Mouse (Mus musculus): ENCODE results near the gene Steap3. TPM values are rescaled to one million over a fixed set of nuclear protein-coding genes. Genes with fewer than 3 reads are reported as not detected.

Steap3 gene
- polyA plus RNA-seq, 1 experiment from 2014 or later = 4.0 TPM

GRCm38 (mm10) chr1:120195947-120196346 is 76.6 kb downstream of the Steap3 start:
- 53% methylated on average over 5 of the region's 5 CpGs for WGBS
- H3K27ac ChIP-seq (replicated peaks) = no peak overlapping the region
- H3K4me3 ChIP-seq = no peak overlapping the region
- peaks cover 3% of the 10 kb centered on the region; the same call in 1 of the 2 replicates for H3K4me1 ChIP-seq
- ATAC-seq (ENCODE audit: low FRiP score, low read depth) = no peak
- no peak overlapping the region for H3K9ac ChIP-seq (replicated peaks)
- no peak overlapping the region for H3K4me2 ChIP-seq (replicated peaks)
- no peaks in the 10 kb centered on the region for H3K36me3 ChIP-seq
- H3K9me3 ChIP-seq = 0 out of 2 replicates have a peak, but pooled peaks cover 6% of the 10 kb centered on the region
- peaks cover 12% of the 10 kb centered on the region for H3K27me3 ChIP-seq

- ATAC-seq (ENCODE audit: low FRiP score, low read depth) = no peak
- no peak overlapping the region for H3K27ac ChIP-seq (replicated peaks)
- no peaks in the 10 kb centered on the region for H3K36me3 ChIP-seq
- no peak overlapping the region for H3K4me3 ChIP-seq
- peaks cover 3% of the 10 kb centered on the region; the same call in 1 of the 2 replicates for H3K4me1 ChIP-seq
- WGBS = 91% methylated on average over 10 of the region's 10 CpGs
- no peak overlapping the region for H3K4me2 ChIP-seq (replicated peaks)
- 0 out of 2 replicates have a peak, but pooled peaks cover 6% of the 10 kb centered on the region for H3K9me3 ChIP-seq
- H3K9ac ChIP-seq (replicated peaks) = no peak overlapping the region
- H3K27me3 ChIP-seq = peaks cover 15% of the 10 kb centered on the region
Observed at GRCm38 (mm10) chr1:120193586-120193985, 78.9 kb downstream of the Steap3 start.

DNA sequence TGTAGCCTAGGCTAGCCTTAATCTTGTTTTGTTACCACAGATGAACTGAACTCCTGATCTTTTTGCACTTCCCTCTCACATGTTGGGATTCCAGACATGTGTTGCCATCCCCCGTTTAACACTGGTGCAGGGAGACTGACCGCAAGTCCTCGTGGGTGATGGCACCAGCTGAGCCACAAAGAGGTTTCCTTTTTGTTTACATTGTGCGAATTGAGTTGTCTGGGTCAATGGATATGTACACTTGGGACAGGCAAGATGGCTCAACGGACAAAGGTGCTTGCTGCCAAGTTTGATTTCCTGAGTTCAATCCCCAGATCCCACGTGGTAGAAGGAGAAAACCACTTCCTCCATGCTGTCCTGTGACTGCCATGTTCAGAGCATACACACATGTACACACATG is 80.2 kb downstream of the Steap3 start:
- H3K4me2 ChIP-seq (replicated peaks) = no peak overlapping the region
- peaks cover 3% of the 10 kb centered on the region; the same call in 1 of the 2 replicates for H3K4me1 ChIP-seq
- ATAC-seq (ENCODE audit: low FRiP score, low read depth) = no peak
- no peak overlapping the region for H3K4me3 ChIP-seq
- peaks cover 16% of the 10 kb centered on the region for H3K27me3 ChIP-seq
- no peaks in the 10 kb centered on the region for H3K36me3 ChIP-seq
- WGBS = 78% methylated on average over 6 of the region's 6 CpGs
- no peak overlapping the region for H3K9ac ChIP-seq (replicated peaks)
- H3K9me3 ChIP-seq = 0 out of 2 replicates have a peak, but pooled peaks cover 6% of the 10 kb centered on the region
- no peak overlapping the region for H3K27ac ChIP-seq (replicated peaks)

DNA sequence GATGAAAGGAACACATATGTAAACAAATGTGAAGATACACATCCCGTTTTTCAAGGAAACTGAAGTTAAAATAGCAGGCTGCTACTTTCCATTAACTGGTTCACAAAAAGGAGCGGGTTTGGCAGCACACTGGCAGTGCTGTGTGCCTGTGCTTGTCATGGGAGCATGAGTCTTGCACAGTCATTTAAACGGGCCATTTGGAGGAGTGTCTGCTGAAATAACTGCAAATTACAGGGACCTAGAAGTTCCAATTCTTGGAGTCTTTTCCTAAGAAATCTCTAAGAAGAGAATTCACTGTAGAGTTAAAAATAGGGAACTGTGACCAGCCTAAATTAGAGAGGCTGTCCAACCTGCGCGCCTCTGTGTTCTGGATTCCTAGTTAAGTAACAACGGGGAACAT is 81.6 kb downstream of the Steap3 start:
- H3K4me2 ChIP-seq (replicated peaks) = no peak overlapping the region
- ATAC-seq (ENCODE audit: low FRiP score, low read depth) = no peak
- H3K9me3 ChIP-seq = 0 out of 2 replicates have a peak, but pooled peaks cover 6% of the 10 kb centered on the region
- H3K36me3 ChIP-seq = no peaks in the 10 kb centered on the region
- H3K9ac ChIP-seq (replicated peaks) = no peak overlapping the region
- peaks cover 12% of the 10 kb centered on the region for H3K4me1 ChIP-seq
- no peak overlapping the region for H3K4me3 ChIP-seq
- 91% methylated on average over 6 of the region's 6 CpGs for WGBS
- H3K27ac ChIP-seq (replicated peaks) = no peak overlapping the region
- peaks cover 11% of the 10 kb centered on the region for H3K27me3 ChIP-seq

DNA sequence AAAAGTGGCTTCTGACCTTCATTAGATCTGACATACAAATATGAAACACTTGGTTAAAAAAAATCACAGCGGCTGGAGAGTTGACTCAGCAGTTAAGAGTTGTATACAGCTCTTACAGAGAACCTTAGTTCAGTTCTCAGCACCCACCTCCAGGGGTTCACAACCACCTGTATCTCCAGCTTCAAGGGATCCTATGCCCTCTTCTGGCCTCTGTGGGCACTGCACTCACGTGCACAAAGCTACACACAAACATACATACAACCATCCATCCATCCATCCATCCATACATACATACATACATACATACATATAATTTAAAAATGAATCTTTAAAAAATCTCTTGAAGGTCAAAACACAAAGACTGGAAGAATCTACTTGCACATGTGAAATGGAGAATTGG is 82.2 kb downstream of the Steap3 start:
- H3K4me3 ChIP-seq = no peak overlapping the region
- H3K27me3 ChIP-seq = peaks cover 11% of the 10 kb centered on the region
- no peak for ATAC-seq (ENCODE audit: low FRiP score, low read depth)
- H3K4me2 ChIP-seq (replicated peaks) = no peak overlapping the region
- H3K9me3 ChIP-seq = 0 out of 2 replicates have a peak, but pooled peaks cover 6% of the 10 kb centered on the region
- no peak overlapping the region for H3K9ac ChIP-seq (replicated peaks)
- WGBS = 94% methylated on average over 2 of the region's 2 CpGs
- no peaks in the 10 kb centered on the region for H3K36me3 ChIP-seq
- no peak overlapping the region for H3K27ac ChIP-seq (replicated peaks)
- H3K4me1 ChIP-seq = peaks cover 11% of the 10 kb centered on the region

DNA sequence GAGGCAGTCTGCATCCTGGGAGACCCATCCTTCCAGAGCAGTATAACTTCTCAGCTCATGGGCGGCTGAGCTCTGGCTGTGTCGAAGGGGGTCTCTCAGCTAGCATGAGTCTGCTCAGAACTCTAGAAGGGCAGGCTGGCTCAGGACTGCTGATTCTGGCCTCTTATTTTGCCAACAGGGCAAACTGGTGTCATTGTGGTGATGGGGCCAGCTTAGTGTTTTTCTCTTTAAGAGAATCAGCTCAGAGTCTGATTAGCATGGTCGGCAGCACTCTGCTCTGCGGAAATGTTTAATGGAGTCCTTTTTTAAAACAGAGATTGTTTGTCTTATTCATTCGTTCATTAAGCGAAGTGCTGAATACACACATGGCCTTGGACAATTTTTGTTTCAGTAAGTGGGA is 83.3 kb downstream of the Steap3 start:
- no peak overlapping the region for H3K4me3 ChIP-seq
- H3K27ac ChIP-seq (replicated peaks) = no peak overlapping the region
- peaks cover 8% of the 10 kb centered on the region for H3K27me3 ChIP-seq
- WGBS = 83% methylated on average over 6 of the region's 6 CpGs
- no peak overlapping the region for H3K9ac ChIP-seq (replicated peaks)
- no peaks in the 10 kb centered on the region for H3K36me3 ChIP-seq
- peaks cover 11% of the 10 kb centered on the region for H3K4me1 ChIP-seq
- H3K4me2 ChIP-seq (replicated peaks) = no peak overlapping the region
- 0 out of 2 replicates have a peak, but pooled peaks cover 6% of the 10 kb centered on the region for H3K9me3 ChIP-seq
- no peak for ATAC-seq (ENCODE audit: low FRiP score, low read depth)

DNA sequence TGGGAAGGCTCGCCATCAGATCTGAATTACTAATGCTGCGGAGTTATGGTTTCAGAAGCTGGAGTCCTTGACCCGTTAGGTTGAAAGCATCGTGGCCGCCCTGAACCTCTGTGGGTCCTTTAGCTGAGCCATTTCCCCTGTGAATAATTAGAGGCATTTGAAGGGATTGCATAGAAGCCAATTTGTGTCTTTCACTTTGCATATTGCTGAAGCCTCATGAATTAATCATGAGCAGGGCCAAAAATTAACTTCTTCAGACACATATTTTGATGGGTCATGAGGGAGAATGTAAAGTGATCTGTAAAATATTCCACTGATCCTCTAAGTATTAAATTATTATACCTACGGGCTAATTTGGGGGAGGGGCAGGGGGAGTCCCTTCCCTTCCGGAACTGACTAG is 85.4 kb downstream of the Steap3 start:
- peak; percentile 82 for ATAC-seq (ENCODE audit: low FRiP score, low read depth)
- Histone ChIP-seq H3K27ac (replicated peaks) (no peak overlapping the region), H3K36me3 (no peaks in the 10 kb centered on the region), H3K27me3 (peaks cover 13% of the 10 kb centered on the region), H3K9me3 (0 out of 2 replicates have a peak, but pooled peaks cover 6% of the 10 kb centered on the region), H3K4me1 (peaks cover 11% of the 10 kb centered on the region), H3K4me2 (replicated peaks) (no peak overlapping the region), H3K9ac (replicated peaks) (no peak overlapping the region), H3K4me3 (no peak overlapping the region)
- 38% methylated on average over 7 of the region's 7 CpGs for WGBS

DNA sequence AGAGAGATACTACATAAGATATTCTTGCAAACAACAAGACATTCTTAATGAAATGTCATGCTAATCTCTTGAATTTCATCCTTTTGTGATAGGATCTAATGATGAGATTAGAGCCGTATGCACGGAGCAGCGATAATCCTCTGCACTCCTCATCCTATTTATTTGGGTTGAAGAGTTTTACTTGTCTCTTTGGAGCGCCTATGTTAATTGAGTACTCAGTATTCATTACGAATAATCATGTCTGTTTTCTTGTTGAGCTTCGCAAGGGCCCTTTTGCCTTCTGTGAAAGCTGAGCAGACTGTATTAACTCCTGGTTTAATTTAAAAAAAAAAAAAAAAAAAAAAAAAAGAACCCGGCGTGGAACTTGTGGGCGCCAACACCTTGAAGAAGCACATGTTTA is 85.8 kb downstream of the Steap3 start:
- H3K27ac ChIP-seq (replicated peaks) = no peak overlapping the region
- peaks cover 12% of the 10 kb centered on the region for H3K27me3 ChIP-seq
- peak; percentile 68 for ATAC-seq (ENCODE audit: low FRiP score, low read depth)
- H3K9ac ChIP-seq (replicated peaks) = no peak overlapping the region
- H3K4me3 ChIP-seq = no peak overlapping the region
- H3K36me3 ChIP-seq = no peaks in the 10 kb centered on the region
- no peak overlapping the region for H3K4me2 ChIP-seq (replicated peaks)
- 25% methylated on average over 9 of the region's 9 CpGs for WGBS
- H3K9me3 ChIP-seq = 0 out of 2 replicates have a peak, but pooled peaks cover 5% of the 10 kb centered on the region
- H3K4me1 ChIP-seq = peaks cover 11% of the 10 kb centered on the region

DNA sequence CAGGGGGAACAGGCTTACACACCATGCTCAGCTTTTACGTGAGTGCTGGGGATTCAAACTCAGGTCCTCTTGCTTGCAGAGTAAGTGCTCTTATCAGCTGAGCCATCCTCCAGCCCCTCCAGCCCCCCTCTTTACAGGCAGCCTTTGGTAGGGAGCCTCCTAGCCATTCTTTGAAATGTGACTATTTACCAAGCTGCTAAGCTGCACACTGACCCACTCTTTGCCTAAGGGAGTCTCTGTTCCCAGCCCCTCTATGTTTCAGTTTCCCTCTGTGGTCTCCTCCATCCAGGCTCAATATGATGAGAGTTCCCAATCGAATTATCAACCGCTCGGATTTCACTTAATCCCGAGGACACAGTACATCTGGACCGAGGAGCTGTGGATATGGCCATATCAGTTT is 86.3 kb downstream of the Steap3 start:
- Histone ChIP-seq H3K36me3 (no peaks in the 10 kb centered on the region), H3K27me3 (peaks cover 9% of the 10 kb centered on the region), H3K9ac (replicated peaks) (no peak overlapping the region), H3K4me3 (no peak overlapping the region), H3K9me3 (0 out of 2 replicates have a peak, but pooled peaks cover under 1% of the 10 kb centered on the region), H3K4me2 (replicated peaks) (no peak overlapping the region), H3K4me1 (peaks cover 11% of the 10 kb centered on the region), H3K27ac (replicated peaks) (0 out of 2 replicates have a peak overlapping the region, but pooled peaks have one; percentile 20)
- peak; percentile 53; the same call in 1 of the 2 replicates for ATAC-seq (ENCODE audit: low FRiP score, low read depth)
- 33% methylated on average over 6 of the region's 6 CpGs for WGBS

DNA sequence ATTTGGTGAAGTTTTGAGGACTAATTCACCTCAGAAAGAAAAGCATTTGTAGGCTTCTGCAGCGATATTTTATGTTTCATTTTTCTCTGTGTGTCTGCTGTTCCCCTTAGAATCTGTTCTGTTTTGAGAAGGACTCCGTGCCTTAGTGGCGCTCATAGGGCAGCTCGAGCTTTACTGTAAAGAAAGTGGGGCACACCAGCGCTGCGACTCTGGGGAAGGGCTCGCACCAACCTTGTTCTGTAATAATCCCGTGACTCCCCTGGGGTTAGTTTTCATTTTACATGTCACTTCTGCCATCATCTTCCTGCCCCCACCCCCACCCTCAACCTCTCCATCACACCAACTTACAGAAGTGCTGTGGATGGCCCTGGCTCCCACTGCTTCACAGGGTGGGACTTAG is 95.4 kb downstream of the Steap3 start:
- H3K36me3 ChIP-seq = no peaks in the 10 kb centered on the region
- no peak overlapping the region for H3K4me2 ChIP-seq (replicated peaks)
- H3K9ac ChIP-seq (replicated peaks) = no peak overlapping the region
- H3K27ac ChIP-seq (replicated peaks) = no peak overlapping the region
- no peak overlapping the region for H3K4me3 ChIP-seq
- H3K27me3 ChIP-seq = no peaks in the 10 kb centered on the region; the same call in 1 of the 2 replicates
- H3K9me3 ChIP-seq = no peaks in the 10 kb centered on the region
- H3K4me1 ChIP-seq = peaks cover 7% of the 10 kb centered on the region
- 90% methylated on average over 8 of the region's 8 CpGs for WGBS
- ATAC-seq (ENCODE audit: low FRiP score, low read depth) = no peak

DNA sequence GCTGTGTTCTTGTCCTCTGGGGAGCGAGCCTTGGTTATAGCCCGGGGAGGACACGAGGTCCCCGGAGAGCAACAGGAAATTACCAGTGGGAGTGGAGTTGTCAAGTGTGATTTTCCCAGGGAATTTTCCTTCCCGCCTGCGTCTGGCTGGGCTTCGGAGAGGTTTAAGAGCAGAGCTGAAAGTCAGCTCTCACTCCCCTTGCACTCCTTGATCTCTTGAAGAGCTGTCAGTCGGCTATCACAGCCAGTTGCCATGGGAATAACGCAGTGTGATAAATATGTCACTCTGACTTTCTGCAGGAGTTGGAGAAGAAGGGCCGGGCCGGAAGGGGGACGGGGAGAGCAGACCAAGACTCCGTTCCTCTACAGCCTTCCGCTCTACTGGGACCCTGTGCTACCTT is 96.2 kb downstream of the Steap3 start:
- Histone ChIP-seq H3K9me3 (no peaks in the 10 kb centered on the region), H3K36me3 (no peaks in the 10 kb centered on the region), H3K9ac (replicated peaks) (no peak overlapping the region), H3K4me2 (replicated peaks) (no peak overlapping the region), H3K4me3 (no peak overlapping the region), H3K4me1 (peaks cover 7% of the 10 kb centered on the region), H3K27me3 (no peaks in the 10 kb centered on the region; the same call in 1 of the 2 replicates), H3K27ac (replicated peaks) (no peak overlapping the region)
- 38% methylated on average over 14 of the region's 14 CpGs for WGBS
- ATAC-seq (ENCODE audit: low FRiP score, low read depth) = no peak; the same call in 1 of the 2 replicates

DNA sequence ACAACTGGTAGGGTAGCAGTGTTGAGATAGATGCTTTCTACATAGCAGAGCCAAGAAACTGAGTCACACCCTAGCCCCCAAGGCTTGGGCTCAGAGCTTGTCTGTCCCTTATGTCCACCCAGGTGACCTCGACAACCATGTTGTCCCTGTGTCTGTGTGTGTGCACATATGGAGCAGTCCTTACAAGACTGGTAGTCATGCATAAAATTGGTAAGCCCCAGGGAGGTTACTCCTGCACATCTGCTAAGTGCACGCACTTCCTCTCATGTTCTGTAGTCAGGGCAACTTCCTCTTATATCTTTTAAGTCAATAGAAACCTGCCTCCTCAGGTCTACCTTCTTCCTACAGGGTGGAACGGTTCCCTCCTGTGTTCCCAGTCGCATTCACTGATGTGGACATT is 97.5 kb downstream of the Steap3 start:
- H3K4me3 ChIP-seq = no peak overlapping the region
- peaks cover 7% of the 10 kb centered on the region for H3K4me1 ChIP-seq
- no peak overlapping the region for H3K4me2 ChIP-seq (replicated peaks)
- no peak overlapping the region for H3K27ac ChIP-seq (replicated peaks)
- no peaks in the 10 kb centered on the region; the same call in 1 of the 2 replicates for H3K27me3 ChIP-seq
- no peak overlapping the region for H3K9ac ChIP-seq (replicated peaks)
- WGBS = 89% methylated on average over 4 of the region's 4 CpGs
- H3K36me3 ChIP-seq = no peaks in the 10 kb centered on the region
- ATAC-seq (ENCODE audit: low FRiP score, low read depth) = no peak
- H3K9me3 ChIP-seq = no peaks in the 10 kb centered on the region

All from midbrain, embryonic 12.5 days (tissue).